Mouse (Mus musculus): ENCODE results near the gene Mpzl3.

- TF ChIP-seq CTCF (IDR thresholded peaks at IDR 0.05; ENCODE audit: low read depth) (no peak), EP300 (IDR thresholded peaks at IDR 0.05; ENCODE audit: low read depth) (no peak)
Measured at GRCm38 (mm10) chr9:45092641-45093040, 37.7 kb downstream of the Mpzl3 start.
